Mouse (Mus musculus) spleen, adult 2 months (tissue): ENCODE measurements around the gene Zfhx3. TPM values are rescaled to one million over a fixed set of nuclear protein-coding genes. Genes with fewer than 3 reads are reported as not detected.

Experiments used
- DNase-seq, 2 experiments: peaks; one replicate each; pipeline versions ENCODE4 v3.0.0 to v3.0.0-alpha.2; 2012 to 2021; ENCODE audit warnings: low spot score in 2 of 2, low read depth in 1 of 2
- H3K27ac ChIP-seq: fragments of 200-500 bp; 2 replicates; pipeline ENCODE4 v1.5.1; 2012; ENCODE audit warnings: low read length, inconsistent platforms; ENCODE audit not compliant: insufficient read depth
- H3K27me3 ChIP-seq: fragments of 200-500 bp; 2 replicates; pipeline ENCODE4 v1.6.1; 2012; ENCODE audit warnings: mild to moderate bottlenecking, moderate library complexity, low read length, inconsistent platforms; ENCODE audit not compliant: control insufficient read depth, insufficient read depth
- H3K36me3 ChIP-seq: fragments of 200-500 bp; 2 replicates; pipeline ENCODE4 v1.6.1; 2012; ENCODE audit warnings: mild to moderate bottlenecking, low read length, inconsistent platforms; ENCODE audit not compliant: control insufficient read depth, insufficient read depth
- H3K4me1 ChIP-seq: fragments of 200-500 bp; 2 replicates; pipeline ENCODE4 v1.6.1; 2011; ENCODE audit warnings: inconsistent platforms; ENCODE audit not compliant: control insufficient read depth, insufficient read depth, insufficient read length
- H3K4me3 ChIP-seq: fragments of 200-500 bp; 2 replicates; pipeline ENCODE4 v1.5.1; 2011; ENCODE audit warnings: mild to moderate bottlenecking, inconsistent platforms; ENCODE audit not compliant: insufficient read depth, insufficient read length; ENCODE audit errors: extremely low read depth
- CTCF ChIP-seq: fragments of 200-500 bp; IDR thresholded peaks from 2 replicates; pipeline ENCODE4 v1.5.1; 2011; ENCODE audit warnings: mild to moderate bottlenecking, inconsistent platforms; ENCODE audit not compliant: insufficient read depth, insufficient read length, insufficient replicate concordance; ENCODE audit errors: extremely low read depth
- POLR2A ChIP-seq: fragments of 200-500 bp; IDR thresholded peaks from 2 replicates; pipeline ENCODE4 v1.6.1; 2011; ENCODE audit warnings: low read depth, low read length, inconsistent platforms
- WGBS: fragments of 180-500 bp; shearing (Covaris S2); methylation state at CpG from one replicate; pipeline ENCODE4 v1.1.7; 2018; 5-methylcytosine and 5-hydroxymethylcytosine counted together
- polyA plus RNA-seq: library from polyadenylated mRNA; depleted of rRNA; stranded (reverse); fragments of >200 nt; gene quantifications from 2 replicates; pipeline ENCODE4 v1.2.3, GENCODE M21; 2012

Gene Zfhx3
- polyA plus RNA-seq, 1 experiment = 1.5 TPM

DNA sequence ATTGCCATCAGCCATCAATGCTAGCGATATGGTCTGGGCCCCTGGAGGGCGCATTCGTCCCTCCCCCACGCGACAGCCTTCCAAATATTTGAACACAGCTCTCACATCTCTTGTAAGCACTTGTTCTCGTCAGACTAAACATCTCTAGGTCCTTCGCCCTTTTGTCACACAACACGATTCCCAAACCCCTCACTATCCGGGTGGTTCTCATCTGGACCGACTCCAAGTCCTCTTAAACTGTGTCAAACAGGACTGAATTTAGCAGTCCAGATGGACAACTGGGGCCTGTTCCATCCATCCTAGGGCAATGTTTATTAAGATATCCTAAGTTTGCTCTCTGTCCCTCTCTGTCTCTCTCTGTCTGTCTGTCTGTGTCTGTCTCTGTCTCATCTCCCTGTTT, 532.1 kb downstream of the Zfhx3 start:
- TF ChIP-seq CTCF = no peak
- no peak for TF ChIP-seq POLR2A
- H3K27ac ChIP-seq = no peak overlapping the region
- no peaks in the 10 kb centered on the region for H3K36me3 ChIP-seq
- 90% methylated on average over 10 of the region's 10 CpGs for WGBS
- H3K4me3 ChIP-seq = no peak overlapping the region
- no peaks in the 10 kb centered on the region for H3K4me1 ChIP-seq
- DNase-seq = no peak
- H3K27me3 ChIP-seq = no peaks in the 10 kb centered on the region

GRCm38 (mm10) chr8:108478131-108478530, 535.7 kb downstream of the Zfhx3 start:
- no peaks in the 10 kb centered on the region for H3K27me3 ChIP-seq
- H3K27ac ChIP-seq = no peak overlapping the region
- TF ChIP-seq CTCF = no peak
- no peak for TF ChIP-seq POLR2A
- no peak for DNase-seq
- H3K36me3 ChIP-seq = no peaks in the 10 kb centered on the region
- WGBS = 92% methylated on average over 8 of the region's 8 CpGs
- H3K4me3 ChIP-seq = no peak overlapping the region
- H3K4me1 ChIP-seq = no peaks in the 10 kb centered on the region

- Histone ChIP-seq H3K36me3 (no peaks in the 10 kb centered on the region), H3K4me1 (no peaks in the 10 kb centered on the region), H3K27me3 (no peaks in the 10 kb centered on the region), H3K4me3 (no peak overlapping the region), H3K27ac (no peak overlapping the region)
- no peak for DNase-seq
- WGBS = 79% methylated on average over 12 of the region's 12 CpGs
- TF ChIP-seq POLR2A (no peak), CTCF (no peak)
Measured at GRCm38 (mm10) chr8:108480141-108480540, 537.7 kb downstream of the Zfhx3 start.

- no peak for DNase-seq
- no peak for TF ChIP-seq POLR2A
- no peak for TF ChIP-seq CTCF
- no peaks in the 10 kb centered on the region for H3K36me3 ChIP-seq
- 81% methylated on average over 11 of the region's 11 CpGs for WGBS
- no peak overlapping the region for H3K4me3 ChIP-seq
- no peaks in the 10 kb centered on the region for H3K4me1 ChIP-seq
- no peak overlapping the region for H3K27ac ChIP-seq
- H3K27me3 ChIP-seq = no peaks in the 10 kb centered on the region
Measured at GRCm38 (mm10) chr8:108481167-108481815, 538.8 kb downstream of the Zfhx3 start.

DNA sequence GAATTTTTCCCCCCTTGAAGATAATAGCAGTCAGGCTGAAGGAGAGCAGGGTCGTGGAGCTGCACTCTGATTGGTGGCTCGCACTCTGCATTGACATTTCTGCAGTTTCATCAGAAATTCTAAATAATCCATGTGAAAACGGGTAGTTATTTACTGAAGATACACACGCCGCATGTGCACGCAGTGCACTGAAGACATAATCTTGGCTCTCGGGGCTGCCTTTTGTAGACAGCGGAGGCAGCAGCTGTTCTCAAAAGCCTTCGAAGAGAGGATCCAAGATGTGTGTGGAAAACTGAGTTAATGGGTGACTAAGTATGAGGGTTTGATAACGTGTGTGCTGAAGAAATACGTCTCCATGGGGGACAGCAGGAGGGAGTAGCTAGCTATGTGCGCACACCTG, 553.7 kb downstream of the Zfhx3 start:
- H3K4me1 ChIP-seq = no peaks in the 10 kb centered on the region
- TF ChIP-seq POLR2A (no peak), CTCF (no peak)
- no peaks in the 10 kb centered on the region for H3K36me3 ChIP-seq
- DNase-seq = no peak
- no peaks in the 10 kb centered on the region for H3K27me3 ChIP-seq
- no peak overlapping the region for H3K4me3 ChIP-seq
- no peak overlapping the region for H3K27ac ChIP-seq
- WGBS = 91% methylated on average over 12 of the region's 12 CpGs

GRCm38 (mm10) chr8:108506779-108507178, 564.3 kb downstream of the Zfhx3 start:
- H3K4me3 ChIP-seq = no peak overlapping the region
- no peaks in the 10 kb centered on the region for H3K4me1 ChIP-seq
- WGBS = 44% methylated on average over 3 of the region's 3 CpGs
- no peak for DNase-seq
- no peaks in the 10 kb centered on the region for H3K36me3 ChIP-seq
- H3K27me3 ChIP-seq = no peaks in the 10 kb centered on the region
- TF ChIP-seq CTCF (no peak), POLR2A (no peak)
- no peak overlapping the region for H3K27ac ChIP-seq

- no peak for TF ChIP-seq CTCF
- no peak for TF ChIP-seq POLR2A
- Histone ChIP-seq H3K27ac (no peak overlapping the region), H3K4me3 (no peak overlapping the region), H3K27me3 (no peaks in the 10 kb centered on the region), H3K36me3 (no peaks in the 10 kb centered on the region), H3K4me1 (no peaks in the 10 kb centered on the region)
- WGBS = 88% methylated on average over 3 of the region's 3 CpGs
- DNase-seq = no peak
Measured at GRCm38 (mm10) chr8:108507769-108508168, 565.3 kb downstream of the Zfhx3 start.
